Mouse (Mus musculus) forebrain, postnatal 0 days (tissue): ENCODE results near the gene Nagpa. TPM values are rescaled to one million over a fixed set of nuclear protein-coding genes. Genes with fewer than 3 reads are reported as not detected.

Experiments used
- ATAC-seq: fragments of 200-750 bp; cut with Nextera tagmentation; 2 replicates; pipeline ENCODE4 v1.8.0; 2017; ENCODE audit warnings: mild to moderate bottlenecking, moderate library complexity
- DNase-seq: peaks from one replicate; pipeline ENCODE4 v3.0.0-alpha.2; 2015
- H3K27ac ChIP-seq: fragments of 300-500 bp; sonication (generic); 2 replicates; pipeline ENCODE4 v1.5.1; 2014; ENCODE audit warnings: low read depth, mild to moderate bottlenecking, antibody characterized with exemption, low read length, moderate library complexity, mixed read lengths
- H3K27me3 ChIP-seq: fragments of 300-500 bp; sonication (generic); 2 replicates; pipeline ENCODE4 v1.6.1; 2014; ENCODE audit warnings: mild to moderate bottlenecking, low read length, mixed read lengths; ENCODE audit not compliant: insufficient read depth
- H3K36me3 ChIP-seq: fragments of 300-500 bp; sonication (generic); 2 replicates; pipeline ENCODE4 v1.6.1; 2014; ENCODE audit warnings: mild to moderate bottlenecking, moderate library complexity; ENCODE audit not compliant: insufficient read depth
- H3K4me1 ChIP-seq: fragments of 300-500 bp; sonication (generic); 2 replicates; pipeline ENCODE4 v1.6.1; 2014; ENCODE audit warnings: antibody characterized with exemption; ENCODE audit not compliant: insufficient read depth
- H3K4me2 ChIP-seq: fragments of 300-500 bp; sonication (generic); 2 replicates; pipeline ENCODE4 v1.6.1; 2014; ENCODE audit warnings: low read depth, mild to moderate bottlenecking, moderate library complexity
- H3K4me3 ChIP-seq: fragments of 300-500 bp; sonication (generic); 2 replicates; pipeline ENCODE4 v1.5.1; 2014; ENCODE audit warnings: low read depth, low read length, mixed read lengths
- H3K9ac ChIP-seq: fragments of 300-500 bp; sonication (generic); 2 replicates; pipeline ENCODE4 v1.6.1; 2014; ENCODE audit warnings: mild to moderate bottlenecking
- H3K9me3 ChIP-seq: fragments of 300-500 bp; sonication (generic); 2 replicates; pipeline ENCODE4 v1.6.1; 2016; ENCODE audit warnings: low read length
- CTCF ChIP-seq: sonication (generic); IDR thresholded peaks from 2 replicates; pipeline ENCODE4 v1.5.1; 2016; ENCODE audit warnings: antibody characterized with exemption, control low read depth, low read depth
- WGBS: fragments of 180-500 bp; shearing (Covaris S2); extraction: QIAGEN DNeasy Blood & Tissue Kit; methylation state at CpG from one replicate; pipeline ENCODE4 v1.1.7; 2014; 5-methylcytosine and 5-hydroxymethylcytosine counted together
- polyA plus RNA-seq: library from polyadenylated mRNA; unstranded; fragments of >200 nt; fragmentation: Nextera tagmentation; extraction: Ambion mirVana; gene quantifications from 2 replicates; pipeline ENCODE4 v1.2.1, GENCODE M21; 2015
- total RNA-seq: library from RNA; depleted of rRNA; stranded (reverse); fragments of >200 nt; gene quantifications from 2 replicates; pipeline ENCODE4 v1.2.3, GENCODE M21; 2014; rRNA removed

Nagpa gene
- 6.5 and 8.9 TPM in 2 replicates for total RNA-seq
- 7.0 and 8.8 TPM in 2 replicates for polyA plus RNA-seq

GRCm38 (mm10) chr16:5203668-5204433 is at the start of gene Nagpa:
Nagpa (minus strand) TSS chr16:5204012.
- Histone ChIP-seq H3K27ac (no peak within 1 kb of the TSS), H3K9ac (peak within 1 kb of the TSS; percentile 63), H3K9me3 (no peaks in the 10 kb centered on the region), H3K27me3 (no peaks in the 10 kb centered on the region), H3K4me3 (peak within 1 kb of the TSS; percentile 67), H3K4me2 (peak within 1 kb of the TSS; percentile 98), H3K4me1 (peaks cover 6% of the 10 kb centered on the region; the same call in 1 of the 2 replicates), H3K36me3 (no peaks in the 10 kb centered on the region)
- DNase-seq (peak; percentile 94), ATAC-seq (peak; percentile 95)
- 5% methylated on average over 40 of the region's 40 CpGs for WGBS
- TF ChIP-seq CTCF: no peak

- peaks cover 15% of the 10 kb centered on the region for H3K36me3 ChIP-seq
- H3K9ac ChIP-seq: no peak overlapping the region
- no peak for DNase-seq
- H3K27me3 ChIP-seq: no peaks in the 10 kb centered on the region
- TF ChIP-seq CTCF: no peak
- WGBS: 86% methylated on average over 2 of the region's 2 CpGs
- no peak overlapping the region for H3K4me2 ChIP-seq
- no peak overlapping the region for H3K27ac ChIP-seq
- no peak overlapping the region for H3K4me3 ChIP-seq
- H3K9me3 ChIP-seq: no peaks in the 10 kb centered on the region
- ATAC-seq: no peak
- peaks cover 4% of the 10 kb centered on the region; the same call in 1 of the 2 replicates for H3K4me1 ChIP-seq
Measured at GRCm38 (mm10) chr16:5252260-5252659, 48.4 kb upstream of the Nagpa start.

- Histone ChIP-seq H3K27ac (no peak overlapping the region), H3K4me2 (no peak overlapping the region), H3K4me3 (no peak overlapping the region), H3K9ac (no peak overlapping the region), H3K9me3 (no peaks in the 10 kb centered on the region), H3K4me1 (peaks cover 4% of the 10 kb centered on the region; the same call in 1 of the 2 replicates), H3K36me3 (peaks cover 21% of the 10 kb centered on the region), H3K27me3 (no peaks in the 10 kb centered on the region)
- ATAC-seq (no peak), DNase-seq (no peak)
- 84% methylated on average over 3 of the region's 3 CpGs for WGBS
- no peak for TF ChIP-seq CTCF
Measured at GRCm38 (mm10) chr16:5250891-5251290, 47.1 kb upstream of the Nagpa start.

GRCm38 (mm10) chr16:5244411-5244810 is 40.6 kb upstream of the Nagpa start:
- H3K9me3 ChIP-seq: no peaks in the 10 kb centered on the region
- peak; percentile 76 for TF ChIP-seq CTCF
- H3K4me1 ChIP-seq: no peaks in the 10 kb centered on the region
- H3K4me2 ChIP-seq: no peak overlapping the region
- no peak overlapping the region for H3K4me3 ChIP-seq
- peaks cover 77% of the 10 kb centered on the region for H3K36me3 ChIP-seq
- peak; percentile 60 for ATAC-seq
- no peak overlapping the region for H3K27ac ChIP-seq
- DNase-seq: peak; percentile 16
- H3K9ac ChIP-seq: no peak overlapping the region
- 32% methylated on average over 7 of the region's 7 CpGs for WGBS
- no peaks in the 10 kb centered on the region for H3K27me3 ChIP-seq

GRCm38 (mm10) chr16:5242882-5243281 is 39.1 kb upstream of the Nagpa start:
- ATAC-seq: no peak
- 85% methylated on average over 6 of the region's 6 CpGs for WGBS
- H3K9ac ChIP-seq: no peak overlapping the region
- H3K4me2 ChIP-seq: no peak overlapping the region
- H3K4me3 ChIP-seq: no peak overlapping the region
- no peak overlapping the region for H3K27ac ChIP-seq
- no peak for TF ChIP-seq CTCF
- H3K27me3 ChIP-seq: no peaks in the 10 kb centered on the region
- no peaks in the 10 kb centered on the region for H3K4me1 ChIP-seq
- no peak for DNase-seq
- H3K36me3 ChIP-seq: peaks cover 77% of the 10 kb centered on the region
- no peaks in the 10 kb centered on the region for H3K9me3 ChIP-seq

- H3K27ac ChIP-seq: no peak overlapping the region
- no peak for ATAC-seq
- no peaks in the 10 kb centered on the region for H3K9me3 ChIP-seq
- no peak overlapping the region for H3K9ac ChIP-seq
- no peaks in the 10 kb centered on the region for H3K27me3 ChIP-seq
- no peaks in the 10 kb centered on the region for H3K4me1 ChIP-seq
- H3K4me3 ChIP-seq: no peak overlapping the region
- H3K4me2 ChIP-seq: no peak overlapping the region
- 94% methylated on average over 4 of the region's 4 CpGs for WGBS
- no peak for TF ChIP-seq CTCF
- peaks cover 74% of the 10 kb centered on the region for H3K36me3 ChIP-seq
- DNase-seq: no peak
Measured at GRCm38 (mm10) chr16:5242355-5242754, 38.5 kb upstream of the Nagpa start.
